Mouse (Mus musculus) hindbrain, embryonic 11.5 days (tissue): Measurements from ENCODE around the gene Hfe2. TPM values are rescaled to one million over a fixed set of nuclear protein-coding genes. Genes with fewer than 3 reads are reported as not detected.
"Not testable (repeated sequence)": the region's sequence is repeated elsewhere in the genome, so short reads cannot be mapped to it uniquely, and the experiment has no call there.

Experiments used
- ATAC-seq: fragments of 200-750 bp; cut with Nextera tagmentation; 2 replicates; pipeline ENCODE4 v1.8.0; 2017; ENCODE audit warnings: mild to moderate bottlenecking, moderate TSS enrichment, moderate library complexity; ENCODE audit not compliant: low FRiP score
- DNase-seq: peaks from one replicate; pipeline ENCODE4 v3.0.0-alpha.2; 2015; ENCODE audit warnings: low spot score
- H3K27ac ChIP-seq: fragments of 300-500 bp; sonication (generic); 2 replicates; pipeline ENCODE4 v1.5.1; 2014; ENCODE audit warnings: mild to moderate bottlenecking, low read depth, low read length
- H3K27me3 ChIP-seq: fragments of 300-500 bp; sonication (generic); 2 replicates; pipeline ENCODE4 v1.6.1; 2014; ENCODE audit warnings: mild to moderate bottlenecking, low read length, moderate library complexity, mixed read lengths; ENCODE audit not compliant: control insufficient read depth, insufficient read depth
- H3K36me3 ChIP-seq: fragments of 300-500 bp; sonication (generic); 2 replicates; pipeline ENCODE4 v1.6.1; 2014; ENCODE audit warnings: mild to moderate bottlenecking, low read length, moderate library complexity, mixed read lengths; ENCODE audit not compliant: control insufficient read depth, insufficient read depth
- H3K4me1 ChIP-seq: fragments of 300-500 bp; sonication (generic); replicated peaks from 2 replicates; pipeline ENCODE4 v1.6.1; 2014; ENCODE audit warnings: low read length, mixed read lengths; ENCODE audit not compliant: control insufficient read depth, insufficient read depth
- H3K4me2 ChIP-seq: fragments of 300-500 bp; sonication (generic); replicated peaks from 2 replicates; pipeline ENCODE4 v1.6.1; 2014; ENCODE audit warnings: mild to moderate bottlenecking, low read depth, low read length
- H3K4me3 ChIP-seq: fragments of 300-500 bp; sonication (generic); 2 replicates; pipeline ENCODE4 v1.5.1; 2014; ENCODE audit warnings: low read depth, low read length
- H3K9ac ChIP-seq: fragments of 300-500 bp; sonication (generic); 2 replicates; pipeline ENCODE4 v1.6.1; 2014; ENCODE audit warnings: low read depth, low read length
- H3K9me3 ChIP-seq: fragments of 300-500 bp; sonication (generic); 2 replicates; pipeline ENCODE4 v1.6.1; 2016; ENCODE audit warnings: low read length; ENCODE audit not compliant: control insufficient read depth
- WGBS: fragments of 180-500 bp; shearing (Covaris S2); extraction: QIAGEN DNeasy Blood & Tissue Kit; methylation state at CpG from one replicate; pipeline ENCODE4 v1.1.7; 2014; 5-methylcytosine and 5-hydroxymethylcytosine counted together
- polyA plus RNA-seq: library from polyadenylated mRNA; unstranded; fragments of >200 nt; fragmentation: Nextera tagmentation; extraction: Ambion mirVana; gene quantifications from 2 replicates; pipeline ENCODE4 v1.2.1, GENCODE M21; 2014

Hfe2 gene
- polyA plus RNA-seq, 1 experiment from 2014 or later = 1.6 TPM

- not testable (repeated sequence) for H3K4me2 ChIP-seq, H3K36me3 ChIP-seq, H3K9me3 ChIP-seq, H3K4me3 ChIP-seq, H3K9ac ChIP-seq, H3K4me1 ChIP-seq, ATAC-seq, H3K27me3 ChIP-seq, DNase-seq, H3K27ac ChIP-seq
- WGBS = 97% methylated on average over 5 of the region's 11 CpGs
Observed at GRCm38 (mm10) chr3:96494456-96494855, 30.5 kb upstream of the Hfe2 start.

DNA sequence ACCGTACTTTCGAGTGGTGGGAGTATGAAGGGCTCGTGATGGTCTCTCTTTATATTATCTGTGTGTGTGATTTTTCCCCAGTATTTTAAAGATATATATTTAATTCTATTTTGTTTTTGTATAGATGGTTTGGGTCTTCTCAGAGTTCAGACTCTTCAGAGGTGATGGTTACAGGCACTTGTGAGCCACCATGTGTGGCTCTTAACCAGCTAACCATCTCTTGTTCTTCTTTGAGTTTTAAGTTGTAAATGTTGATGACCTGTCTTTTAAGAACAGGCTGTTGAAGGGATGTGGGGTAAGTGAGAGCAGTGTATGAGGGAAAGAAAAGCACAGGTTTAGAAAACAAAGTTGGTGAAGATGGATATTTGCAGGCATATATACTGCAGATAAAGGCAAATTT lies 30.1 kb upstream of the Hfe2 start:
- H3K9ac ChIP-seq = no peak overlapping the region
- no peak for DNase-seq
- no peak overlapping the region for H3K4me3 ChIP-seq
- H3K4me1 ChIP-seq = no peaks in the 10 kb centered on the region
- H3K4me2 ChIP-seq = no peak overlapping the region
- no peaks in the 10 kb centered on the region for H3K9me3 ChIP-seq
- H3K27ac ChIP-seq = no peak overlapping the region
- H3K27me3 ChIP-seq = no peaks in the 10 kb centered on the region
- H3K36me3 ChIP-seq = no peaks in the 10 kb centered on the region
- ATAC-seq = no peak
- 93% methylated on average over 3 of the region's 3 CpGs for WGBS

DNA sequence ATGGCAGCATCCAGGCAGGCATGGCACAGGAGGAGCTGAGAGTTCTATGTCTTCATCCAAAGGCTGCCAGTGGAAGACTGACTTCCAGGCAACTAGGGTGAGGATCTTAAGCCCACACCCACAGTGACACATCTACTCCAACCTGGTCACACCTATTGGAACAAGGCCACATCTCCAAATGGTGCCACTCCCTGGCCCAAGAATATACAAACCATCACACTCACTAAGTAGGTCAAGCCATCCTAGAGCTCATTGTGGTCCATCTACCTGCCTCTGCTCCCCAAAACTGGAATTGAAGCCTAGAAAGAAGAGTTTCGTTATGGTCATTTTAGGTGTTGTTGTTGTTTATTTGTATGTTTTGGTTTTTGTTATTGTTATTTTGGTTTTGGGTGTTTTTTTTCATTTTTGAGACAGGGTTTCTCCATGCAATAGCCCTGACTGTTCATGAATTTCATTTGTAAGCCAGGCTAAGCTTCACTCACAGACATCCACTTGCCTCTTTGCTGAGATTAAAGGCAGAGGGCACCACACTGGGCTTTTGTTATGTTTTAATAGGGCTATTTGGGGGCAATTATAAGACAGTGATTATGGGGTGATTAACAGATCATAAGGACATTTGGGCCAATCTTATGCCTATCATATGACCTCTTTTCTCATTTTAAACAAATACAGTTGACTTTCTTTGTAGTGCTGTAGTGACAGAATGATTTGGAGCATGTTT lies 29.3 kb upstream of the Hfe2 start:
- no peaks in the 10 kb centered on the region for H3K4me1 ChIP-seq
- no peak overlapping the region for H3K4me2 ChIP-seq
- H3K27me3 ChIP-seq = no peaks in the 10 kb centered on the region
- no peak overlapping the region for H3K9ac ChIP-seq
- ATAC-seq (no peak), DNase-seq (no peak)
- WGBS = 93% methylated on average over 1 of the region's 1 CpGs
- no peak overlapping the region for H3K27ac ChIP-seq
- H3K36me3 ChIP-seq = no peaks in the 10 kb centered on the region
- no peak overlapping the region for H3K4me3 ChIP-seq
- H3K9me3 ChIP-seq = no peaks in the 10 kb centered on the region

GRCm38 (mm10) chr3:96496216-96496615 lies 28.8 kb upstream of the Hfe2 start:
- WGBS = 70% methylated on average over 7 of the region's 7 CpGs
- Histone ChIP-seq H3K9ac (no peak overlapping the region), H3K9me3 (no peaks in the 10 kb centered on the region), H3K4me2 (no peak overlapping the region), H3K4me3 (no peak overlapping the region), H3K27me3 (no peaks in the 10 kb centered on the region), H3K27ac (no peak overlapping the region), H3K36me3 (no peaks in the 10 kb centered on the region), H3K4me1 (no peaks in the 10 kb centered on the region)
- ATAC-seq (no peak), DNase-seq (no peak)

DNA sequence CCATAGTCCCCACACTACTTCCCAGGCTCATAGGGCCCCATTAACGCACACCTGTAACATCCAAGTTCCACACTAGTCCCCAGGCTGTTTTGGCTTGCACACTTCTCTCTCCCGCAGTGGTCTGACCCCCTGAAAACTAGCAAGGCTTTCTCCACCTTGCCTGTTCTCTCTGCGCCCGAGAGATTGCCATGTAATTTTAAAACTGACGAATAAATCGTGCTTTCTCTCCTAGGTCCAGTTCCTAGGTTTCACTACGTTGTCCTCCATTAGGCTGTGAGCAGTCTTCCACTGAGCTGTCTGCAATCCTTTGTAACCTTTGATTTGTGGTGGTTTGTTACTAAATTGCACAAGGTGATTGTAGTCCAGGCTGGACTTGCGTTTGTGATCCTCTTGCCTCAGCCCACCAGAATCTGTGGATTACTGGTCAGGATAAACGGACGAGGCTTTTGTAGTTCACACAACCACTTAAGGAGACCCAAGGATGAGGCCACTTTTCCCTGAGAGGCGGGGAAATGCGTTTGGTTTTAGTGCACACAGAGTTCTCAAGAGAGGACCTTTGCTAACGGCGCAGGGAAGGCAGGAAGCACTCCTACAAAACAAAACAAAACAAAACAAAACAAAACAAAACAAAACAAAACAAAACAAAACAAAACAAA lies 28.2 kb upstream of the Hfe2 start:
- DNase-seq = peak; percentile 32
- not testable (repeated sequence) for ATAC-seq, H3K9ac ChIP-seq, H3K36me3 ChIP-seq, H3K27me3 ChIP-seq, H3K27ac ChIP-seq, H3K9me3 ChIP-seq, H3K4me1 ChIP-seq
- WGBS = 17% methylated on average over 14 of the region's 14 CpGs
- peak overlapping the region; percentile 52 for H3K4me3 ChIP-seq
- H3K4me2 ChIP-seq = peak overlapping the region; percentile 83

GRCm38 (mm10) chr3:96497451-96498028 lies 27.4 kb upstream of the Hfe2 start:
- Histone ChIP-seq H3K27ac (no peak overlapping the region), H3K4me1 (no peaks in the 10 kb centered on the region), H3K4me2 (peak overlapping the region; percentile 83), H3K9ac (0 out of 2 replicates have a peak overlapping the region, but pooled peaks have one; percentile 40), H3K36me3 (no peaks in the 10 kb centered on the region), H3K27me3 (no peaks in the 10 kb centered on the region), H3K4me3 (peak overlapping the region; percentile 52), H3K9me3 (no peaks in the 10 kb centered on the region)
- ATAC-seq (no peak), DNase-seq (peak; percentile 84)
- under 1% methylated on average over 19 of the region's 19 CpGs for WGBS

- Histone ChIP-seq H3K4me2 (no peak overlapping the region), H3K4me1 (no peaks in the 10 kb centered on the region), H3K9me3 (no peaks in the 10 kb centered on the region), H3K27me3 (no peaks in the 10 kb centered on the region), H3K27ac (no peak overlapping the region), H3K4me3 (no peak overlapping the region; the same call in 1 of the 2 replicates), H3K36me3 (no peaks in the 10 kb centered on the region), H3K9ac (no peak overlapping the region)
- ATAC-seq = no peak
- no peak for DNase-seq
- 85% methylated on average over 4 of the region's 4 CpGs for WGBS
Observed at GRCm38 (mm10) chr3:96498476-96499245, 26.3 kb upstream of the Hfe2 start.

DNA sequence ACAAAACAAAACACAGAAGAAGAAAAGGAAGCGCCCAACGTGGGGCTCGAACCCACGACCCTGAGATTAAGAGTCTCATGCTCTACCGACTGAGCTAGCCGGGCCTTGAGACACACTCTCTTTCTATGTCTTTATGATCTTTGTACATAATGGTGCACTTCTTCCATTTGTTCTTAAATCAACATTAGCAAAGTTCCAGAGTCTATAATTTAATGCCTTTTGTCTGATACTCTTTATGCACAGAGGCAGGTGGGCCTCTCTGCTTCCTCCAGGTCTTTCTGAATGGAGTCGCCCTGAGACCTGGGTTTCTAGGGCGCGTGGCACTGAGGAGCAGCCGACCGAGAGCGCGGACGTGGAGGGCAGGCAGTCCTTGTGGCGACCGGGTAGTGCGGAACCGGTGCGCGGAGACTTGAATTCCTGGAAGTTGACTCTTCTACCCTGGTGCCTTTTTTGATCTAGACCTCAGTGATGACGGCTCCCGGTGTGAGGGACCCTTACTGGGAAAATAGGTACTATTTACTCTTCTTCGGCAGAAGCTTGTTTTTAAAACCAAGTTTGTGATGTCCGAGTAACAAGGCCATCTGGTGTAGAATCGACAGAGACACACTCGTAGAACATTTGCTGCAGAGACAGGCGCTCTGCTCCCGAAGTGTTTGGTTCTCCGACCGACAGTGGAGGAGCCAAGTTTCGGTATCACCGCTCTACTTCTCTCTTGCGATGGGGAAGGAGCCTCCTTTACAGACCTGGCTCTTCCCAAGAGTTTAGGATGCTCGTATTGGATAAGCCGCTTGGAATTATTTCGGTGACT lies 25.3 kb upstream of the Hfe2 start:
- ATAC-seq (peak; percentile 62), DNase-seq (peak; percentile 91)
- H3K36me3 ChIP-seq = no peaks in the 10 kb centered on the region
- H3K4me2 ChIP-seq = peak overlapping the region; percentile 47
- peak overlapping the region; percentile 40; the same call in 1 of the 2 replicates for H3K27ac ChIP-seq
- H3K4me1 ChIP-seq = no peaks in the 10 kb centered on the region
- WGBS = under 1% methylated on average over 36 of the region's 36 CpGs
- H3K9ac ChIP-seq = peak overlapping the region; percentile 65
- H3K9me3 ChIP-seq = no peaks in the 10 kb centered on the region
- H3K27me3 ChIP-seq = no peaks in the 10 kb centered on the region
- peak overlapping the region; percentile 47 for H3K4me3 ChIP-seq
